Mouse (Mus musculus) CD8-positive naive resting alpha-beta T cell, adult 2 months (primary cell): ENCODE results near the gene Zfp362.

Experiments
- DNase-seq, 2 experiments: peaks; one replicate each; pipeline ENCODE4 v3.0.0; 2022; ENCODE audit warnings: low read depth in 2 of 2, low spot score in 2 of 2

The Zfp362 gene

GRCm38 (mm10) chr4:128732794-128733193 lies 73.1 kb downstream of the Zfp362 start:
- DNase-seq, result no peak

GRCm38 (mm10) chr4:128730271-128730670 lies 75.6 kb downstream of the Zfp362 start:
- no peak for DNase-seq

DNA sequence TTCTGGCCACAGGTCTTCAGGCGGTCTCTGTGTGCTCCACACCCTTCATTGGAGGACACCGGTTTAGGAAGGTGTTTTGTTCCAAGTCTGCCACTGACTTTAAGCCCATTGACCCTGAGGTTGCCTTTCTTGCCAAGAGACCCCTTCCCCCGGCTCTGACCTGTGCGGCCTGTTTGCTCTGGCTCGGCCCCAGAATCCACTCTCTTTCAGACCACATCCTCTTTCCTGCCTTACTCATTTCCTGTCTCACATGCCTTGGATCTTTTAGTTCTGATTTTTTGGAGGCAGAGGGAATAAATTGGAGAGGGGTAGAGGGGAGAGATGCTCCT lies 76.2 kb downstream of the Zfp362 start:
- no peak for DNase-seq

- no peak for DNase-seq
Observed at GRCm38 (mm10) chr4:128729033-128729708, 76.7 kb downstream of the Zfp362 start.

DNA sequence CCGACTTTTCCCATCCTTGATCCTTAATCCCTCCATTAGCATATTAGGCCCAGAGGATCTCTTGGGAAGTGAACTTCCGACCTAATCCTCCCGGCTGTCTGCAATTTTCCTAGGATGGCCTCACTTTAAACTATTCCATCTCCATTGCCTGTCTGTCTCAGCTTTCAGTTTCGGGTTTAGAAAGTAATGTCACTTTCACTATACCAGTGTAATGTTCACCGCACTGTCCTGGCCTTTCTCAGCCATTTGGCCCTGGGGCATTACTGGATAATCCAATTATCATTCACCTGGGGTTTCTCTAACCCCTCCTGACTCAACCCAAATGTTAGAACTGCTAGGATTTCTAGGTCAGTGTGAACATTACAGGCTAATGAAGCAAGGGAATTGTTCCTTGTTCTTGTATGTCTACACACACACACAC lies 77.4 kb downstream of the Zfp362 start:
- DNase-seq, result no peak

- DNase-seq, result no peak
Observed at GRCm38 (mm10) chr4:128727721-128728430, 78.0 kb downstream of the Zfp362 start.

DNA sequence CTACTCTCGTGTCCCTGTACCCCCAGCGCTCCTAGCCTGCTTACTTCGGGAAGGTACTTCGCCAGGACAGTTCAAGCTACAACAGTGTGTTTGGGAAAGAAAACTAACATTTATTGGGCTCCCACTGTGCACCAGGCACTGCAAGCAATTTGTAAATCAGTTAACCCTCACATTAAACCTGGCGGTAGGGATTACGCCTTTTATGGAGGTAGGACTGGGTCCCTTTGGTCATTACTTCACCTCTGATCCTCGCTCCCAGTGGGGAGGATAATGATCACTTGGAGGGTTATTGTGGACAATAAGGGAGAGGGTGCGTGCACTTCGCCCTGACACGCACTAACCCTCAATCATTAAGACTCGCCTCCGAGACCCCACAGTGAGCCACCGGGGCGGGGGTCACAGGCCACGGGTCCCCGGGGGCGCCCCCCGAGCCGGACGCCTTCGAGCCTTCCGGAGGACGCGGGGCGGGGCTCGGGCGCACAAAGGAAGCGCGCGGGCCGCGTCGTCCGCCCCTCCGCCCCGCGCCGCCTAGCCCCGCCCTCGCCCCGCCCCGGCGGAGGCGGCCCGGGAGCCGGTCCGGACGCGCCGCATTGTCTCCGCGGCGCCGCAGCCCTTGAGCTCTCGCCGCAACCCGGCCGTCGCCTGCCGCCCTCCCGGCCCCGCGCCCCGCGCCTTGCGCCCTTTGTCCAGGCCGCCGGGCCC lies 78.7 kb downstream of the Zfp362 start:
- DNase-seq, result peak; percentile 49 to 62

DNA sequence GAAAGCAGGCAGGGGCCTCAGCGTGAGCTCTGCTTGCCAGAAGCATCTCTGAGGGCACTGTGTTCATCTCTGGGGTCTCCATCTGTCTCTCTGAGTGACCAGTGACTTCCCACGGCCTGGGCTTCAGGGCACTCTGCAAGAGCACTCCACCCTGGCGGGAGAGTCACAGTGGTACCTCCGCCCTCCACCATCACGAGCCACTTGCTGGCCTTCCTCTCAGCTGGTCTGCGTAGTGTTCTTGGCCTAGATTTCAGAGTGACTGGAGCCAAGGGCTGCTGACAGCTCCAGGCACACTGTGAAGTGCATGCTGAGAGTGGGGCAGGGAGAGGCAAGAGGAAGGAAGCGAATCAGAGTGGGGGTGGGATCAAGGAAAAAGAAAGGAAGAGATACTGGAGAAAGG lies 81.8 kb downstream of the Zfp362 start:
- no peak for DNase-seq

DNA sequence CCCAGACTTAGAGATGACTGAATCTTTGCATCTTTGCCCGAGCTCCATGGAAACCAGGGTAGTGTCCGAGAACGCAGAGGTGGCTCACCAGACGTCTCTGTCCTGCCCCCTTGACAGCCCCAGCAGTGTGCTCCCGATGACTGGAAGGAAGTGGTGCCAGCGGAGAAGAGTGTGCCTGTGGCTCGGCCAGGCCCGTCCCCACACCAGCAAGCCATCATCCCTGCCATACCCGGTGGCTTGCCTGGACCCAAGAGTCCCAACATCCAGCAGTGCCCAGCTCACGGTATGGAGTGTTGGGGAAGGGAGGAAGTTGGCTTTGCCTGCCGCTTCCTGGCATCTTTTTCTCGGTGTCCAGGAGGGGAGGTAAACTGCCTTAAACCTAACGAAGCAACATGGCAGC lies 82.4 kb downstream of the Zfp362 start:
- no peak for DNase-seq
